Mouse (Mus musculus) olfactory bulb, adult 2 months (tissue): Measurements from ENCODE around the gene Pck2. TPM values are rescaled to one million over a fixed set of nuclear protein-coding genes. Genes with fewer than 3 reads are reported as not detected.

Experiments used
- H3K27ac ChIP-seq: fragments of 200-500 bp; 2 replicates; pipeline ENCODE4 v1.5.1; 2012; ENCODE audit warnings: low read depth, low read length; ENCODE audit not compliant: insufficient read depth
- H3K4me1 ChIP-seq: fragments of 200-500 bp; 2 replicates; pipeline ENCODE4 v1.6.1; 2012; ENCODE audit warnings: low read length; ENCODE audit not compliant: control insufficient read depth, insufficient read depth
- H3K4me3 ChIP-seq: fragments of 200-500 bp; 2 replicates; pipeline ENCODE4 v1.5.1; 2012; ENCODE audit warnings: mild to moderate bottlenecking, low read depth, low read length, moderate library complexity; ENCODE audit not compliant: insufficient read depth
- CTCF ChIP-seq: fragments of 200-500 bp; IDR thresholded peaks from 2 replicates; pipeline ENCODE4 v1.5.1; 2012; ENCODE audit warnings: low read depth, mild to moderate bottlenecking, low read length, moderate library complexity; ENCODE audit not compliant: insufficient read depth
- POLR2A ChIP-seq: fragments of 200-500 bp; IDR thresholded peaks from 2 replicates; pipeline ENCODE4 v1.6.1; 2012; ENCODE audit warnings: mild to moderate bottlenecking, low read depth, low read length, moderate library complexity; ENCODE audit not compliant: insufficient read depth
- WGBS: fragments of 180-500 bp; shearing (Covaris S2); methylation state at CpG from one replicate; pipeline ENCODE4 v1.1.7; 2018; 5-methylcytosine and 5-hydroxymethylcytosine counted together
- polyA plus RNA-seq: library from polyadenylated mRNA; stranded (reverse); fragments of >200 nt; gene quantifications from 2 replicates; pipeline ENCODE4 v1.2.4, GENCODE M21; 2012; ENCODE audit warnings: low replicate concordance; ENCODE audit not compliant: missing spikeins, insufficient read depth, insufficient read length

Gene Pck2
- polyA plus RNA-seq, 1 experiment, result not detected

DNA sequence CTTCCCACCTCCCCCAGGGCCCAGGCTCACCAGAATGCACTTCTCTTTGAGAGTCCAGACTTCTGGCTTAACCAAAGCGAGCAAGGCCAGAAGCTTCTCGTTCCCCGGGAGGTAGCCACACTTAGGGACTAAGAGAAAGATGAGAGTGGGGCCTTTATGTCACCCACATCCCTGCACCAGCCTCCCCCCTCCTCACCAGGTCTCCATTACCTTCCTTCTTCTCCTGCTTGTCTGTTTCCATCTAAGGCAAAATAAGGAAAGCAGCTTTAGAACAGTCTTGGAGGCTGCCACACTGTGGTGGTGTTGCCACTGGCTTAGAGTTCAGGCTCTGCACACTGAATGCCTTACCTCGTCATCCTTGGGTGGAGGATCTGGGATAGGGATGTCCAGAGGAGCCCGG is 49.2 kb downstream of the Pck2 start:
- TF ChIP-seq POLR2A, result no peak
- Histone ChIP-seq H3K4me1 (peaks cover 12% of the 10 kb centered on the region), H3K27ac (no peak overlapping the region), H3K4me3 (no peak overlapping the region)
- WGBS, result 86% methylated on average over 5 of the region's 5 CpGs

- WGBS, result 86% methylated on average over 11 of the region's 11 CpGs
- Histone ChIP-seq H3K27ac (no peak overlapping the region), H3K4me3 (no peak overlapping the region; the same call in 1 of the 2 replicates), H3K4me1 (peaks cover 13% of the 10 kb centered on the region)
- TF ChIP-seq POLR2A (no peak), CTCF (no peak)
These were observed 49.8 kb downstream of the Pck2 start for GRCm38 (mm10) chr14:55589771-55590448.

GRCm38 (mm10) chr14:55590748-55591330 is 50.8 kb downstream of the Pck2 start, which contains the start of gene Psme2:
Gene Psme2, minus strand, starts transcription at chr14:55591113.
- H3K4me1 ChIP-seq, result peaks cover 9% of the 10 kb centered on the region; the same call in 1 of the 2 replicates
- under 1% methylated on average over 22 of the region's 22 CpGs for WGBS
- TF ChIP-seq CTCF, result no peak
- no peak; the same call in 1 of the 2 replicates for TF ChIP-seq POLR2A
- peak within 1 kb of the TSS; percentile 72 for H3K27ac ChIP-seq
- peak within 1 kb of the TSS; percentile 69 for H3K4me3 ChIP-seq

DNA sequence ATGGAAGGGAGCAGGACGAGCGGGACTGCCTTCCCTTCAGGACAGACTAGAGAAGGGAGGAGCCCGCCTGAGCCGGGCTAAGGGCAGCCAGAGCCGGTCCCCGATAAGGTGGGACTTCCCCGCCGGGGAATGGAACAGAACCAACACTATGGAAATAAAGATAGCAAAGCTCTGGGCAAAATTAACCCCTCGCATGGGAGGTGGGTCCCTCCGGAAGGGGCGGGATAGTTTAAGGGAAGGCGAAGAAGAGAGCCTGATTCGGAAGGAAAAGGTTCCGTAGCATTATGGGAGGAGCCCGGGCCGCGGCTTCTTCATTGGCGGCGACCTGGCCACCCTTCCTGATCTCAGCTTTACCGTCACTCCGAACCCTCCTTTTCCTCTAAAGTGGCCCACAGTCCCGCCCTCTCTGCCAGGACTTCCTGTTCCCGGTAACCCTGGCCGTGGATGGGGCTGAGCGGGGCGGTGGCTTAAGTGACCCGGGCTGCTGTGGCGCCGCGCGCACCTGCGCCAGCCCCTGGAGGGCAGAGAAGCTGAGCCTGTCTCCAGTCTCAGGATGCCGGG is 51.3 kb downstream of the Pck2 start, which contains the start of gene Rnf31:
TSS of gene Rnf31 (plus strand) at position 378 of the 561 bp plus-strand sequence.
- WGBS, result under 1% methylated on average over 33 of the region's 33 CpGs
- TF ChIP-seq CTCF (0 out of 2 replicates have a peak, but pooled peaks have one; percentile 12), POLR2A (peak; percentile 24; the same call in 1 of the 2 replicates)
- H3K4me1 ChIP-seq, result peaks cover 9% of the 10 kb centered on the region; the same call in 1 of the 2 replicates
- H3K4me3 ChIP-seq, result peak within 1 kb of the TSS; percentile 69
- peak within 1 kb of the TSS; percentile 72 for H3K27ac ChIP-seq

GRCm38 (mm10) chr14:55592226-55592625 is 52.2 kb downstream of the Pck2 start:
- TF ChIP-seq POLR2A (no peak), CTCF (no peak)
- 2% methylated on average over 16 of the region's 16 CpGs for WGBS
- peak overlapping the region; percentile 69 for H3K4me3 ChIP-seq
- no peak overlapping the region for H3K27ac ChIP-seq
- peaks cover 9% of the 10 kb centered on the region; the same call in 1 of the 2 replicates for H3K4me1 ChIP-seq

- Histone ChIP-seq H3K27ac (no peak overlapping the region), H3K4me3 (no peak overlapping the region), H3K4me1 (peaks cover 9% of the 10 kb centered on the region; the same call in 1 of the 2 replicates)
- WGBS, result 71% methylated on average over 13 of the region's 13 CpGs
- TF ChIP-seq POLR2A, result no peak
- TF ChIP-seq CTCF, result no peak
These were observed 56.1 kb downstream of the Pck2 start for GRCm38 (mm10) chr14:55596036-55596690.

DNA sequence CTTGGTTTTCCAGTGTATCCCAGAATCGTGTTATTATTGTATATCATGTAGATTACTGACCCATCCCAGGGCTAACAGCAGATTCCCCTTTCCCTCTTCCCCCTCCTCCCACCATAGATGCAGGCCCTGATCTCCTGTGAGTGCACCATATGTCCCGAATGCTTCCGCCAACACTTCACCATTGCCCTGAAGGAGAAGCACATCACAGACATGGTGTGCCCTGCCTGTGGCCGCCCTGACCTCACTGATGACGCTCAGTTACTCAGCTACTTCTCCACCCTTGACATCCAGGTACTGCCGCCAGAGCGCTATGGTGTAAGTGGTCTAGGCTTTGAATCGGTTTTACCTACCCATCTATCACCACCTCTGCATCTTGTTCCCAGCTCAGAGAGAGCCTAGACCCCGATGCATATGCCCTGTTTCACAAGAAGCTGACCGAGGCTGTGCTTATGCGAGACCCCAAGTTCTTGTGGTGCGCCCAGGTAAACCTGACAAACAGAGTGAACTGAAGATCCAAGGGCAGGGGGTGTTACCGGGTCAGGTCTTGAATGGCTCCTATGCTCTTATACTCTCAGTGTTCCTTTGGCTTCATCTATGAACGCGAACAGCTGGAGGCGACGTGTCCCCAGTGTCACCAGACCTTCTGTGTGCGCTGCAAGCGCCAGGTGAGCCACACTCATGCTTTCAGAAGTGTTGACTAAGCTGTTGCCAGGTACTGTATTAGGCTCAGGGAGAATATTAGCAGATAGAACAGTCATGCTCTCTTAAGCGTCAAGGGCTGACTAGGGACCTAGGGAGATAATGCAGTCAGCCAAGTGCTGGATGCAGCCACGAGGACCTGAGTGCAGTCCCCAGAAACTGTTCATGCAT is 58.7 kb downstream of the Pck2 start:
- 95% methylated on average over 21 of the region's 21 CpGs for WGBS

More for the DNA sequence above, 58.7 kb downstream of the Pck2 start:
- Histone ChIP-seq H3K27ac (no peak overlapping the region), H3K4me1 (peaks cover 6% of the 10 kb centered on the region), H3K4me3 (no peak overlapping the region)
- no peak for TF ChIP-seq POLR2A
- TF ChIP-seq CTCF, result no peak

Other genes with a start within 250 kb of the Pck2 start
- gene Dhrs4, start 61.5 kb upstream of the Pck2 start, polyA plus RNA-seq, result not detected in 2 replicates
- not detected in 2 replicates for gene Carmil3, start 49.6 kb upstream of the Pck2 start, polyA plus RNA-seq
- gene Cpne6, start 29.8 kb upstream of the Pck2 start, polyA plus RNA-seq, result 357 TPM in 1 of 2 replicates, not detected in the other
- gene Nrl, start 15.3 kb upstream of the Pck2 start, polyA plus RNA-seq, result not detected in 2 replicates
- gene Dcaf11, start 19.7 kb downstream of the Pck2 start, polyA plus RNA-seq, result not detected in 2 replicates
- not detected in 2 replicates for gene A730061H03Rik, start 20.1 kb downstream of the Pck2 start, polyA plus RNA-seq
- gene Fitm1, start 35.4 kb downstream of the Pck2 start, polyA plus RNA-seq, result not detected in 2 replicates
- gene Psme1, start 37.9 kb downstream of the Pck2 start, polyA plus RNA-seq, result not detected in 2 replicates
- gene Emc9, start 45.0 kb downstream of the Pck2 start, polyA plus RNA-seq, result not detected in 2 replicates
- not detected in 2 replicates for gene Psme2, start 50.8 kb downstream of the Pck2 start, polyA plus RNA-seq
- gene Rnf31, start 51.4 kb downstream of the Pck2 start, polyA plus RNA-seq, result not detected in 2 replicates
- not detected in 2 replicates for gene Irf9, start 63.3 kb downstream of the Pck2 start, polyA plus RNA-seq
- gene Rec8, start 77.8 kb downstream of the Pck2 start, polyA plus RNA-seq, result not detected in 2 replicates
- not detected in 2 replicates for gene Ipo4, start 95.7 kb downstream of the Pck2 start, polyA plus RNA-seq
- gene Gm49378, start 97.6 kb downstream of the Pck2 start, polyA plus RNA-seq, result not detected in 2 replicates
- not detected in 2 replicates for gene Tm9sf1, start 103.5 kb downstream of the Pck2 start, polyA plus RNA-seq
- not detected in 2 replicates for gene Tssk4, start 109.9 kb downstream of the Pck2 start, polyA plus RNA-seq
- gene Mdp1, start 120.2 kb downstream of the Pck2 start, polyA plus RNA-seq, result not detected in 2 replicates
- not detected in 2 replicates for gene Gmpr2, start 131.7 kb downstream of the Pck2 start, polyA plus RNA-seq
- gene Nedd8, start 131.9 kb downstream of the Pck2 start, polyA plus RNA-seq, result not detected in 2 replicates
- not detected in 2 replicates for gene Tinf2, start 141.6 kb downstream of the Pck2 start, polyA plus RNA-seq
- not detected in 2 replicates for gene Tgm1, start 173.7 kb downstream of the Pck2 start, polyA plus RNA-seq
- not detected in 2 replicates for gene Rabggta, start 182.0 kb downstream of the Pck2 start, polyA plus RNA-seq
- gene Dhrs1, start 205.4 kb downstream of the Pck2 start, polyA plus RNA-seq, result not detected in 2 replicates
- gene Nop9, start 205.4 kb downstream of the Pck2 start, polyA plus RNA-seq, result not detected in 2 replicates
- not detected in 2 replicates for gene Cideb, start 218.2 kb downstream of the Pck2 start, polyA plus RNA-seq
- not detected in 2 replicates for gene Ltb4r2, start 221.2 kb downstream of the Pck2 start, polyA plus RNA-seq
- gene Ltb4r1, start 225.7 kb downstream of the Pck2 start, polyA plus RNA-seq, result not detected in 2 replicates
- not detected in 2 replicates for gene Adcy4, start 243.8 kb downstream of the Pck2 start, polyA plus RNA-seq
- gene Ripk3, start 248.6 kb downstream of the Pck2 start, polyA plus RNA-seq, result not detected in 2 replicates